Mouse (Mus musculus) adrenal gland, postnatal 36 days (tissue): ENCODE measurements at regions not wholly inside any gene's neighbourhood (a gene's known extent, or its start where the extent isn't known, plus 50 kb on each side); places are given as distances from the start of the nearest gene placed in this dataset.

ENCODE experiments used
- DNase-seq, 2 experiments: peaks; one replicate each; pipeline ENCODE4 v3.0.0; 2021; ENCODE audit warnings: mixed read lengths in 1 of 2

DNA sequence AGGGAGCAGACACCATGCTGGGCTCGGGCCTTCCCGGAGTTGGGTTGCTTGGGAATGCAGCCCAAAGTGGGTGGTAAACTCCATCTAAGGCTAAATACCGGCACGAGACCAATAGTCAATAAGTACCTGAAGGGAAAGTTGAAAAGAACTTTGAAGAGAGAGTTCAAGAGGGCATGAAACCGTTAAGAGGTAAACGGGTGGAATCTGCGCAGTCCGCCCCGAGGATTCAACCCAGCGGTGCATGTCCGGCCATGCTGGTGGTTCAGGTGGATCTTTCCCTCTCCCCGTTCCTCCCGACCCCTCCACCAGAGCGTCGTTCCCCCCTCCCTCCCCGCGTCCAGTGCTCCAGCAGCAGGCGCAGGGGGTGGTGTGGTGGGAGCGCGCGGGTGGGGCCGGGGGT lies 179.1 kb upstream of the Arhgef26 start:
- DNase-seq: peak; percentile 14 to 63

DNA sequence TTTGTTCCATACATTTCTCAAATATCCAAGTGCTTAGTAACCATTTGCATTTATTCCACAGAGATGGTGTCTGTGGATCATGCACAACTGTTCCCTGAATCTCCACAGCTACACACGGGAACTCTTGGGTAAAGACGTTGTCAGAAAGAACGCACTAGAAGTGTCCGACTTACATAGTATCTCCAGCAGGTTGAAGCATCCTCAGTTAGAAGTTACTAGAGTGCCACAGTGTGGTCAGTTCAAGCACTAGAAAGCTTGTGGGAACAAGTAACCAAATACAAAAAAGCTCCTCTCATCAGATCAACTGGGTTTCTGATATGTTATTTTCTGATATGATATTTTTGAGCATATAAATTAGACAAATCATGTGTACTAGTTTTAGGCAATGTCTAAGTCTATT lies 167.5 kb upstream of the Arhgef26 start:
- no peak for DNase-seq

DNA sequence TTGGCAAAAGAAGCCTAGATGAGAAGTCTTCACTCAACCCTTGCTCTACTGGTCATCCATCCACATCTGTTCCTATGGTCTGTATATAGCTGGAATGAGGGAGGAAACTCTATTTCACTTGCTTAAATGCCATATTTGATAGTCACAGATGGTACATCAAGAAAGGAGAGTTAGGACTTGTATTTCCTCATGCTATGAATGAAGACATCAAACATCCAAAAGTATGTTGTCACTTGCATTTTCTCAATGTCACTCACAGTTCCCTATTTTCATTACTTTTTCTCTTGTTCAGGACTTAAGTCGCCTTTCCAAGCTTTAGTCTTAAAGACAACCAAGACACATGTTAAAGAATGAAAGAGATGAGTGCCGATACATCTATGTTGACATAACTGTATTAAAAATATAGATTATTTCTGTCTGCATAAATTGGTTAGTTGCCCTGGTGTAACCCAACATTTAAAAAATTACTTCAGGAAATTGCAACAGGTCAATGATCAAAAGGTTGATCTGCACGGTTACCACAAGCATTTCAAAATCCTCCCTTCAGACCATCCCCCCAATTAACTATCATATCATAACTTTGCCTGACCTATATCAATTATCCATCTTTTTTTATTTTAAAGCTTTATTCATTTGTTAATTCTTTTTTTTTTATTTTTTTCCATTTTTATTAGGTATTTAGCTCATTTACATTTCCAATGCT lies 150.2 kb upstream of the Arhgef26 start:
- no peak for DNase-seq

DNA sequence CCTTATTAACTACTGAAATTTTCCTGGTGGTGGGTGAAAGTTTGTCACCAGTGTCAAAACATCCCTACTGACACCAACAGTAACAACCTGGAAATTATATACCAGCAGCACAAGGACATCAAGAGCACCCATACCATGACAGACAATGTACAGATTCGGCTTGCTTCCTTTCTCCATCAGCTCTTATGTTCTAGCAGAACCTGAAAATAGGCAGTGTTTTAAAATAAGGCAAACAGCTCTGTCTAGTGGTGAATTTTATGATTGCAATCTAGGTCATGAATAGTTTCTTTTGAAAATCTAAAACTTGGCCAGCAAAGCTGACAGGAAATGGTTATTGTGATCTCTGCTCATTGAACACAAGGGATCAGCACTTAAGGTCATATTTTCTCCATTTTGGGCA lies 145.7 kb upstream of the Arhgef26 start:
- DNase-seq: no peak

DNA sequence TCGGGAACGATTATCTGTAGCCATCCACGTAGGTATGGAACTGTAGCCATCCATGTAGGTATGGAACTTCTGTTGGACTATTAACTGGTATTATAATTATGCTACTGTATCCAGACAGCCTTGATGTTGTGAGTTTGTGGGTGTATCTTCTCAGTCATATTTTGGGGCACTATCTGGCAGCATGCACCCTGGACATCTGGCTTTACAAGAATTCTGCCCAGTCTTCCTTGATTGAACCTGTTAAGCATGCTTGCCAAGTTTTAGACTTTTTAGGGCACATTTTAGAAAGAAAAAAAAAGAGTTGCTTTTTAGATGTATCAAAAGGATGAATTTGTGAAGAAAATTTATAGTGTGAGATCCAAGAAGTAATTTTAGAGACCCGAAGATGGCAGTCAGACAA lies 143.7 kb upstream of the Arhgef26 start:
- no peak for DNase-seq

DNA sequence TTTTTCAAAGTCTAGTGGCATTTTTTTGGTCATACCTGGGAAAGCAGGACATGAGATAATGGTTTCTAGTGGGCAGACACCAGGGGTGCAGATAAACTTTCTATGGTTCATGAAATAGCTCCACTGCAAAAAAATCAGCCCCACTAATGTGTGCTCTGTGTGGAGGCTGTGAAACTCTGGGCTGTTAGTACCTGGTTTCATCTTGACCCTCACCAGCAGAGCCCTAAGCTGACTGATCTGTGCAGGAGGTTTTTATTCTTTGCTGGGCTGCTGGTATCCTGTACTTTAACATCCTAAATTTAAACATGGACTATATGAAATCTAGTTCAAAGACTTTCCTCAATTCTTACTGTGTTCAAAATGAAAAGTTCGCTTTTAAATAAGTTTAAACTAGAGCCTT lies 141.5 kb upstream of the Arhgef26 start:
- no peak for DNase-seq

DNA sequence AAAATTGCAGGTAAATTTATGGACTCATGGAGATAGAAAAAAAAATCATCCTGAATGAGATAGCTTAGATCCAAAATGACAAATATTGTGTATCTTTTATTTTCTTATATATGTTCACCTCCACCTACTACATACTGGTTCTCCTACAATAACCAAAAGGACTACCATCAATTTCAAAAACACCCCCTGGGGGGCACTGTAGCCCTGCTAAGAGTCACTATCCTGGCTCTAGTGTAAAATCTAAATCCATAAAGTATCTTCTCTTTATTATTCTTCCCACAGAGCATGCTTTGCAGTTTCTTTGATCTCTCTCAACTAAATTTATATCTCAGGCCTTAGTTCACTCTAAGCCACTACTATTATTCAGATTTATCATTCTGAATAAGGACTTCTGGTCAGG lies 122.3 kb upstream of the Arhgef26 start:
- DNase-seq: peak; percentile 15 to 52

DNA sequence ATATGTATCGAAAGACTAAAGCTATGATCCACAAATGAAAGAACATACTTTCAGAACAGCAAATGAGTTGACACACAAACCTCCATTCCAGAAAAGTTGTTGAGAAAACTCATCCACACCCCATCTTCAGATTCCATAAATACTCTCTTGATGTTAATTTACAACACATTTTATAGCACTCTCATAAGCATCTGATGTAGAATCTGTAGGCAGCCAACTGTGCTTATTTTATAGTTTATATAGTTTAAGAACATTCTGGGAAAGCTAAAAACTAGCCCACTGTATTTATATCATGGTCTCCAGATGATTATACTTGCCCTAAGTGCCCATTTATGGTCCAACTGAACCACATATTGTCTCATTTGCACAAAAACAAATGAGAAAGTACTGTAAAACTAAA lies 120.8 kb upstream of the Arhgef26 start:
- DNase-seq: no peak

DNA sequence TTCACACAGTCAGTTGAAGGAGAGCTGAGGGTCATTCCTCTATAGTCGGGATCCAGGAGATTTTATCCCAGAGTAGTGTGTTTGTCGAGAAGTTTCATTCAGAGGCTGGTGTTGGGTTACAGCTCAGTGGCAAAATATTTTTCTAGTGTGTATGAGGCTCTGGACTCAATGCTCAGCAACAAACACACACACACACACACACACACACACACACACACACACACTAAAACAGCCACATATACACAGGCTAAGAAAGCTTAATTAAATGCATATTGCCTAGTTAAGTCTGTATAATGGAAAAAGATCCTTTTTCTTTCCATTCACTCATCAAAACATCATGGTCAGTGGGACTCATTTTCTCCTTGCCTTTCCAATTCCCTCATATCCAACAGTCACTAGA lies 110.4 kb upstream of the Arhgef26 start:
- no peak for DNase-seq

DNA sequence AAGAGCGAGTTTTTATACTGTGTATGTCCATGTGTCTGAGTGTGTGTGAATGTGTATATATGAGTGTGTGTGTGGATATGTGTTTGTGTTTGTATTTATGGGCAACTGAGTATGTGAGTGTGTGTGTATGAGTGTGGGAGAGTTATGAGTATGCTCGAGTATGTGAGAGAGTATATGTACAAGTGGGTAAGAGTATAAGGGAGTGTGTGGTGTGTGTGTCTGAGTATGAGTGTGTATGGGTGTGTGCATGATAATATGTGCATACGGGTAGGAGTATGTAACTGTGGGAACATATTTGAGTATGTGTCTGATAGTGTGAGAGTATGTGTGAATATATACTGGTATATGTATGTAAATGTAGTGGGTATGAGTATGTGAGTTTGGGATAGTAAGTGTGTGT lies 110.0 kb upstream of the Arhgef26 start:
- DNase-seq: no peak

DNA sequence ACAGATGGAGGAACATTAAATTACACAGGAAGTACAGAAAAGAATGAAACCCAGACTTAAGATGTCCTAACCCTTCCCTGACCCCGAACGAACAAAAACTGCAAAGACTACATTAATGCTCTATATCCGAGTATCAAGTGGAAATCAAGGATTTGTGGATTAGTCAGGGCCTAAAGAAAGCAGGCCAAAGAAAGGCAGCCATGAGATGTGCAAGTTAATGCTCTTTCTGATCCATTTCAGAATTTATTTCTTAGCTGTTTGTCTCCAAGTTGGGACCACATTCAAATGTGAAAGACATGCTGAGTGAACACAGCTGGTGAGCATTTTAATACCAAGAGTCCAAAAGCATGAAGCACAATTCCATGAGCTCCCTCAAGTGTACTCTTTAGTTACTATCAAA lies 97.1 kb upstream of the Arhgef26 start:
- no peak for DNase-seq

DNA sequence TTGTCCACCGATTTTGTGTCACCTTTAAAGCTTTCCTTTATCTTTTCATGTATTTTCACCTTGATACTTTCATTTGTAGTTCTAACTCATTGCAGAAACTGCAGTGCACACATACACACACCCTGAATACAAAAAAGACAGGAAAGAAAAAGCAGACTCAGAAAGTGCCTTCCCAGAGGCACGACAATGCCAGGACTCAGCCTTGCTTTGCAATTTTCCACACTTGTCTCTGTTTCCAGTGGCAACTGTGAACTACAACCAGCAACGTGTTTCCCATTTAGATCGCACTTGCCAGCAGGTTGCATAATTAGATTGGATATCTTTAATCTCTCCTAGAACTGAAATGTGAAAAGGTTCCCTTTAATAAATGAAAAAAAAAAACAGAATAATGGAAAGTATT lies 66.4 kb upstream of the Arhgef26 start:
- no peak for DNase-seq

DNA sequence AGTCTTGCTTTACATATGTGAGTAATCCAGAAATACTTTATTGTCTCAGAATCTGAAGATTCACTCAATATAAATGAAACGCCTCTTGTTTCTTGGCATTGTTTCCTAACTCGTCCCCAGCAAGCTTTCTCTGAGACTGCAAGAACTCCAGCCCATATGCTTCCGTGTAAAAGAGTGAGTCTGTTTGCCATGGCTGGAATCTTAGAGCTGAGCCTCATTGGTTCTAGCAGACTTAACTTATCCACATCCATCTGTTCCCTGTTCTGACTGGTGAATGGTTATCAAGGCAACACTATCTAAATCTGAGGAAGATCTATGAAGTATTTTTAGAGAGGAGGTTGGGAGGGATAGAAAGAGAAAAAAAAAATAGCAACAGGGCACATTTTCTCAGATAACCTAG lies 59.9 kb upstream of the Arhgef26 start:
- no peak for DNase-seq

DNA sequence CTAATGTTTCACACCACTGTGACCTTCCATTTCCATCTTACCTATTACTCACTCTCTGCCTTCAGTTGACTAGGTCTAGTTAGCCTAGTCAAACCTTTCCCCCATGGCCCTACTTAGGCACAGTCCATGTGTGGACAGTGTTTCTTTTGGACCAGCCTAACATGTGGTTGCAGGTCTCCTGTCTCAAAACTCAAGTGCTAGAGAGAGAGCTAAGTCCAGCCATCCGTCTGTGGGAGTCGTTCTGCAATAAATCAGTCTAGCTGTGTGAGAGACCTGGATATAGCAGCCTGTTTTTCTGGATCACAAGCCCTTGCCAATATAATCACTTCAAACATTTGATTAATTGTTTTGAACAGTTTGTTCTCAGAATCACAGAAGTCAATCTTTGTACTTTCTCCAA lies 57.2 kb upstream of the Arhgef26 start:
- DNase-seq: no peak
